Mouse (Mus musculus): ENCODE measurements around the gene Tgm4. TPM values are rescaled to one million over a fixed set of nuclear protein-coding genes. Genes with fewer than 3 reads are reported as not detected.

The Tgm4 gene
- polyA plus RNA-seq, 1 experiment from 2014 or later = 0.37 TPM

GRCm38 (mm10) chr9:123031496-123032246 is 2.9 kb upstream of the Tgm4 start:
- Histone ChIP-seq H3K27ac (ENCODE audit: low read length) (no peak overlapping the region), H3K36me3 (ENCODE audit: control insufficient read depth, insufficient read depth, low read length) (no peaks in the 10 kb centered on the region), H3K9me3 (ENCODE audit: control insufficient read depth, low read length) (no peaks in the 10 kb centered on the region), H3K4me1 (ENCODE audit: control insufficient read depth, insufficient read depth, low read length) (no peaks in the 10 kb centered on the region), H3K27me3 (replicated peaks; ENCODE audit: control insufficient read depth, insufficient read depth, low read length) (no peaks in the 10 kb centered on the region), H3K4me2 (ENCODE audit: low read depth, low read length) (no peak overlapping the region), H3K4me3 (ENCODE audit: low read length) (no peak overlapping the region), H3K9ac (ENCODE audit: low read depth, low read length) (no peak overlapping the region)
- 72% methylated on average over 13 of the region's 13 CpGs for WGBS
- no peak; the same call in 1 of the 2 replicates for ATAC-seq

GRCm38 (mm10) chr9:123047665-123048064 is 13.1 kb downstream of the Tgm4 start:
- H3K27ac ChIP-seq (ENCODE audit: low read length) = no peak overlapping the region
- WGBS = 73% methylated on average over 1 of the region's 1 CpGs

DNA sequence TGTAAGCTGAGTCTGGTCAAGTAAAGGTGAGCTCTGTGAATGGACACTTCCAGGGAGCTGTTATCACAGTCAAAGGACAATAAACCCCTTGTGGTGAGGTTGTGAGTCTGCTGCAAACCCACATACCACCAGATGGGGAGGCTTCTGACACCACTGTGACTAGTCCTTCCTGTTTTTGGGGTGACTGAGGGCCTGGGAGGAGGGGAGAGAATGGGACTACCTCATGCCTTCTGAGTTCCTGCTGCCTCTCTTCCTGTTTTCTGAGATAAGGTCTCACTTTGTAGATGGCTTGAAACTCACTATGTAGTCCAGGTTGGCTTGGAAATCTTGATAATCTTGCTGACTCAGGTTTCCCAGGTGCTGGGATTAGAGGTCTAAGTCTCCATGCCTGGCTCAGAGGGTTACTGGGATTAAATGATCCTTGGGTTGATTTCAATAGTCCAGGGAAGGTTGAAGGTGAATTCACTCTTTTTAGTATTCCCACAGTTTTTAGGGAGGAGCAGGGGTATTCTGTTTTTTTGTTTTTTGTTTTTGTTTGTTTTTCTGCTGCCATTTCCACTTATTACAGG is 24.3 kb downstream of the Tgm4 start:
- Histone ChIP-seq H3K9ac (ENCODE audit: low read depth, low read length) (no peak overlapping the region), H3K4me1 (ENCODE audit: control insufficient read depth, insufficient read depth, low read length) (no peaks in the 10 kb centered on the region), H3K27ac (ENCODE audit: low read length) (no peak overlapping the region), H3K9me3 (ENCODE audit: control insufficient read depth, low read length) (no peaks in the 10 kb centered on the region), H3K27me3 (replicated peaks; ENCODE audit: control insufficient read depth, insufficient read depth, low read length) (no peaks in the 10 kb centered on the region), H3K4me3 (ENCODE audit: low read length) (no peak overlapping the region), H3K4me2 (ENCODE audit: low read depth, low read length) (no peak overlapping the region), H3K36me3 (ENCODE audit: control insufficient read depth, insufficient read depth, low read length) (no peaks in the 10 kb centered on the region)
- no peak for ATAC-seq

More at GRCm38 (mm10) chr9:123047665-123048064, 13.1 kb downstream of the Tgm4 start:
- H3K4me3 ChIP-seq (ENCODE audit: low read length) = no peak overlapping the region
- no peak overlapping the region for H3K4me2 ChIP-seq (ENCODE audit: low read depth, low read length)
- H3K9me3 ChIP-seq (ENCODE audit: control insufficient read depth, low read length) = no peaks in the 10 kb centered on the region
- H3K36me3 ChIP-seq (ENCODE audit: control insufficient read depth, insufficient read depth, low read length) = no peaks in the 10 kb centered on the region
- no peak for ATAC-seq
- no peaks in the 10 kb centered on the region for H3K27me3 ChIP-seq (replicated peaks; ENCODE audit: control insufficient read depth, insufficient read depth, low read length)
- no peak overlapping the region for H3K9ac ChIP-seq (ENCODE audit: low read depth, low read length)
- H3K4me1 ChIP-seq (ENCODE audit: control insufficient read depth, insufficient read depth, low read length) = no peaks in the 10 kb centered on the region

DNA sequence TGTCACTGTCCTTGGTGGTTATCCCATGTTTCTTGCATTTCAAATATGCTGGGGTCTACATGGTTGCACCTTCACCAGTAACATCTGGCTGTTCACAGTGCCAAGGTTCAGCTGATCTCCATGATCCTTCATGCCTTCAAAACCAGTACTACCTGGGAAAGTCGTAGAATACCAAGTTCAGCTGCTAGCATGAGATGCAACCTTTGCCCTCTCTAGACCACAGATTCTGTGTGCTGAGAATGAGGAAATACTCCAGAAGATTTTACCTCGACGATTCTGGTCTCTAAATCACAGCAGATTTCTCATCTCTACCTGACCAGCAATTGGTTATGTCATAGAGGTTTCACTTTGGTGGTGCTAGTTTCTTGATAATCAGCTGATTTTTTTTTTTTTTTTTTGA is 25.6 kb downstream of the Tgm4 start:
- Histone ChIP-seq H3K36me3 (ENCODE audit: control insufficient read depth, insufficient read depth, low read length) (no peaks in the 10 kb centered on the region), H3K4me1 (ENCODE audit: control insufficient read depth, insufficient read depth, low read length) (no peaks in the 10 kb centered on the region), H3K4me3 (ENCODE audit: low read length) (no peak overlapping the region), H3K27ac (ENCODE audit: low read length) (no peak overlapping the region), H3K27me3 (replicated peaks; ENCODE audit: control insufficient read depth, insufficient read depth, low read length) (no peaks in the 10 kb centered on the region), H3K4me2 (ENCODE audit: low read depth, low read length) (no peak overlapping the region), H3K9me3 (ENCODE audit: control insufficient read depth, low read length) (no peaks in the 10 kb centered on the region), H3K9ac (ENCODE audit: low read depth, low read length) (no peak overlapping the region)
- peak; percentile 56; the same call in 1 of the 2 replicates for ATAC-seq
- 54% methylated on average over 3 of the region's 3 CpGs for WGBS

- Histone ChIP-seq H3K4me1 (ENCODE audit: control insufficient read depth, insufficient read depth, low read length) (no peaks in the 10 kb centered on the region), H3K36me3 (ENCODE audit: control insufficient read depth, insufficient read depth, low read length) (peaks cover 30% of the 10 kb centered on the region), H3K9ac (ENCODE audit: low read depth, low read length) (no peak overlapping the region), H3K9me3 (ENCODE audit: control insufficient read depth, low read length) (no peaks in the 10 kb centered on the region), H3K27ac (ENCODE audit: low read length) (no peak overlapping the region), H3K4me3 (ENCODE audit: low read length) (no peak overlapping the region), H3K27me3 (replicated peaks; ENCODE audit: control insufficient read depth, insufficient read depth, low read length) (no peaks in the 10 kb centered on the region), H3K4me2 (ENCODE audit: low read depth, low read length) (no peak overlapping the region)
- ATAC-seq = no peak
- 92% methylated on average over 5 of the region's 5 CpGs for WGBS
Measured at GRCm38 (mm10) chr9:123079149-123079548, 44.6 kb downstream of the Tgm4 start.

GRCm38 (mm10) chr9:123080355-123080754 is 45.8 kb downstream of the Tgm4 start:
- Histone ChIP-seq H3K9ac (ENCODE audit: low read depth, low read length) (no peak overlapping the region), H3K4me3 (ENCODE audit: low read length) (no peak overlapping the region), H3K27me3 (replicated peaks; ENCODE audit: control insufficient read depth, insufficient read depth, low read length) (no peaks in the 10 kb centered on the region), H3K4me1 (ENCODE audit: control insufficient read depth, insufficient read depth, low read length) (no peaks in the 10 kb centered on the region), H3K4me2 (ENCODE audit: low read depth, low read length) (no peak overlapping the region), H3K9me3 (ENCODE audit: control insufficient read depth, low read length) (no peaks in the 10 kb centered on the region), H3K36me3 (ENCODE audit: control insufficient read depth, insufficient read depth, low read length) (peaks cover 28% of the 10 kb centered on the region), H3K27ac (ENCODE audit: low read length) (no peak overlapping the region)
- ATAC-seq = no peak
- whole genome bisulfite sequencing = 88% methylated on average over 7 of the region's 7 CpGs

GRCm38 (mm10) chr9:123080796-123081195 is 46.3 kb downstream of the Tgm4 start:
- Histone ChIP-seq H3K27ac (ENCODE audit: low read length) (no peak overlapping the region), H3K4me2 (ENCODE audit: low read depth, low read length) (no peak overlapping the region), H3K27me3 (replicated peaks; ENCODE audit: control insufficient read depth, insufficient read depth, low read length) (no peaks in the 10 kb centered on the region), H3K9ac (ENCODE audit: low read depth, low read length) (no peak overlapping the region), H3K4me3 (ENCODE audit: low read length) (no peak overlapping the region), H3K36me3 (ENCODE audit: control insufficient read depth, insufficient read depth, low read length) (peaks cover 28% of the 10 kb centered on the region), H3K9me3 (ENCODE audit: control insufficient read depth, low read length) (no peaks in the 10 kb centered on the region), H3K4me1 (ENCODE audit: control insufficient read depth, insufficient read depth, low read length) (no peaks in the 10 kb centered on the region)
- 82% methylated on average over 1 of the region's 1 CpGs for WGBS
- no peak for ATAC-seq

DNA sequence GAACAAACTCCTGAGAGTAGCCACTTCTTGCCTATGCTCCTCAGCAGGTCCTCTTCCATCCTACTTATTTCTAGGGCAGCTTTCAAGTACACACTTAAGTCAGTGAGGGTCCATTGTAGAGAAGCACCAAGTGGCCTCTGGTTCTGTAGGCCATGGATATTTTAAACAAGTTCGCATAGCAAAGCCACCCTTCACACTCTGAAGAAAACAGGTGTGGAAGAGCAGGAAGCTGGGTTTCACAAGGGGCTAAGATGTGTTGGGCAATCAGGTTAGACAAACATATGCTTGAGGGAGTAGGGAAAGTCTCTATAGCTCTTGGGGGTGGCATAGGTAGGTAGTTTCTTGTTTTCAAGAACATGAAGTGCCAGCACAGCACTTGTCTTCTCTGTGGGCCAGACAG is 50.8 kb downstream of the Tgm4 start:
- WGBS = 81% methylated on average over 1 of the region's 1 CpGs
- H3K27ac ChIP-seq (ENCODE audit: low read length) = no peak overlapping the region
- no peak overlapping the region for H3K9ac ChIP-seq (ENCODE audit: low read depth, low read length)
- H3K27me3 ChIP-seq (replicated peaks; ENCODE audit: control insufficient read depth, insufficient read depth, low read length) = no peaks in the 10 kb centered on the region
- no peaks in the 10 kb centered on the region for H3K9me3 ChIP-seq (ENCODE audit: control insufficient read depth, low read length)
- no peaks in the 10 kb centered on the region for H3K4me1 ChIP-seq (ENCODE audit: control insufficient read depth, insufficient read depth, low read length)
- no peak overlapping the region for H3K4me2 ChIP-seq (ENCODE audit: low read depth, low read length)
- peaks cover 9% of the 10 kb centered on the region for H3K36me3 ChIP-seq (ENCODE audit: control insufficient read depth, insufficient read depth, low read length)
- no peak for ATAC-seq
- H3K4me3 ChIP-seq (ENCODE audit: low read length) = no peak overlapping the region

DNA sequence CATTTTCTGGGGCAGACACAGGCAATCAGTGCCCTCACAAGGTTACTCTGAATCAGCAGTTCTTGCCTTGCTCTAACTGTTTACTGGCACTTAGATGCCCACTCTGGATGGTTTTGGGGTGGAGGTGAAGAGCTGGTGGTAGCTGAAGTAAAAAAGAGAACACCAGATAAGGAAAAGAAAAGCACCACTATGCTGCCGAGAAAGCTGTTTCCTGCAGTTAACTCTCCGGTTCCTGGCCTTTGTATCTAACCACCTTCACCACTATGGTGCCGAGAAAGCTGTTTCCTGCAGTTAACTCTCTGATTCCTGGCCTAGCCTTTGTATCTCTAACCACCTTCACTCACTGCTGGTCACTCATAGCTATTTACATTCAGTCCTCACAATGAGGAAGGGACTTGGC is 53.0 kb downstream of the Tgm4 start:
- H3K36me3 ChIP-seq (ENCODE audit: control insufficient read depth, insufficient read depth, low read length) = no peaks in the 10 kb centered on the region; the same call in none of the 2 replicates
- H3K4me2 ChIP-seq (ENCODE audit: low read depth, low read length) = no peak overlapping the region
- ATAC-seq = no peak

More for the DNA sequence above, 53.0 kb downstream of the Tgm4 start:
- H3K4me3 ChIP-seq (ENCODE audit: low read length) = no peak overlapping the region
- H3K9ac ChIP-seq (ENCODE audit: low read depth, low read length) = no peak overlapping the region
- no peaks in the 10 kb centered on the region for H3K27me3 ChIP-seq (replicated peaks; ENCODE audit: control insufficient read depth, insufficient read depth, low read length)
- H3K4me1 ChIP-seq (ENCODE audit: control insufficient read depth, insufficient read depth, low read length) = no peaks in the 10 kb centered on the region
- H3K9me3 ChIP-seq (ENCODE audit: control insufficient read depth, low read length) = no peaks in the 10 kb centered on the region
- no peak overlapping the region for H3K27ac ChIP-seq (ENCODE audit: low read length)
- 71% methylated on average over 3 of the region's 3 CpGs for WGBS
